Mouse (Mus musculus): ENCODE measurements around the gene Rbpms2. TPM values are rescaled to one million over a fixed set of nuclear protein-coding genes. Genes with fewer than 3 reads are reported as not detected.

Gene Rbpms2
- polyA plus RNA-seq (2014; fragmentation: Illumina TruSeq; extraction: RNeasy Lipid Tissue Mini Kit (QIAGEN cat#74804); ENCODE audit: low read depth, low replicate concordance), result 2.7 TPM

DNA sequence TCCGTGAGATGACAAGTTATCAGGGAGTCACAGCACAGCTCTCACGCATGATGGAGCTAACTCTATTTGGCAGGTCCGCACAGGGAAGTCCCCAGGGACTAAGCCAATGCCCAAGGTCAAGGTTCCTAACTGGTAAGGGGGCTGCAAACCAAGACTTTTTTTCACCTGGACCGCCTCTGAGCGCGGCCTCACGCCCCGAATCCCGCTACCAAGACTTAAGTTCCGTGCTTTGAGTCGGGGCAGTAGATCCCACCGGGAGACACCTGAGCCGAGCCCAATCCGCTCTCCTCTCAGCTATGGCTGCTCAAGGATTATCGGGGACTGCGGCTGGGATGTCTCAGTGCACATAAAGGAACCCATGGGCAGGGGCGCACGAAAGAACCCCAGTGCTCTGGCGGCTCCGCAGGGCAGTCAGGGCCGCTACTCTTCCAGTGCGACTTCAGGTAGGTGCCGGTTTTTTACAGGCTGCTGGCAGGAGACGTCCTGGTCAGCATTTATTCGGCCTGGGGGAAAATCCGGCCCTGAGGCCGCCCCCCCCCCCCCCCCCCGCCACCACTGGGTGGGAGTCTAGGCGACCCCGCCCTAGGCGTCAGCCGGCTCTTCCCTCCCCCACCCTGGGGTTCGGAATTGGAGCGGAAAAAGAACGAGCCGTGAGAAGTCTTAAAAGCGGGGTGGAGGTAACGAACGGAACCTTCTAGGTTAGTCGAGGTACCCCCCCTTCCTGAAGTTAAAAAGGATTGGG lies at the start of gene Rbpms2:
TSS of gene Rbpms2 (plus strand) at position 624 of the 742 bp plus-strand sequence.

DNA sequence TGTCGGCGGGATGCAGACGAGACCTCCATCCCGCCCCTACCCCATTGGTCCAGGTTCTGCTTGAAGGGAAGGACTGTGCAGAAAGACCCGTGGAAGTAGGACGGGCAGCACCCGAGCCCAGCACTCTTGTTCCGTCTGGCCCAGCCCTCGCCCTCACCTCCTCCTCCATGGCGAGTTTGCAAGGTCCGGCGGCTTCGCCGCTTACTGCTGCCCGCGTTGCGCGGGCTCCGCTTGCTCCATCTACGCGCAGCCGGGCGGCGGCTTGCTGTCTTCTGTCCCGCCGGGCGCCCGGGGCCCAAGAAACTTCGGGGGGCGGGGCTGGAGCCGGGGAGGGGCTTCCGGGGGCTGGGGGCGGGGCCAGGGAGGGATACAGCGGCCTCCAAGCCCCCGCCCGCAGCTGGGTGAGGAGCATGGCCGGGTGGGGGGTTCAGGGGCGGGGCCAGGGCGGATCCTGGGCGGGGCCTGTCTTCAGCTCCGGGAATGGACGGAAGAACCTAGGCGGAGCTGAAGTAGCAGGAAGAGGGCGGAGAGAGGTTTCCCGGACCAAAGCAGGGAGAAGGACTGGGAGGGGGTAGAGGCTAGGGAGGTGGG lies 49.6 kb upstream of the Rbpms2 start, which contains the start of gene Plekho2:
TSS of gene Plekho2 (minus strand) at position 260 of the 591 bp plus-strand sequence.

GRCm38 (mm10) chr9:65586406-65587269 lies 42.8 kb upstream of the Rbpms2 start, which contains the start of gene Pif1:
Gene Pif1, plus strand, starts transcription at chr9:65587160.

GRCm38 (mm10) chr9:65667701-65668100 lies 38.3 kb downstream of the Rbpms2 start, which contains the start of gene Oaz2:
Gene Oaz2, plus strand, starts transcription at chr9:65668001.

Other genes starting within 250 kb of the Rbpms2 start
- 0.21 TPM for gene Kbtbd13, start 238.0 kb upstream of the Rbpms2 start, polyA plus RNA-seq (2014; fragmentation: Illumina TruSeq; extraction: RNeasy Lipid Tissue Mini Kit (QIAGEN cat#74804); ENCODE audit: low read depth, low replicate concordance)
- 3.0 TPM for gene Rasl12, start 231.1 kb upstream of the Rbpms2 start, polyA plus RNA-seq (2014; fragmentation: Illumina TruSeq; extraction: RNeasy Lipid Tissue Mini Kit (QIAGEN cat#74804); ENCODE audit: low read depth, low replicate concordance)
- 0.34 TPM for gene Slc51b, start 206.7 kb upstream of the Rbpms2 start, polyA plus RNA-seq (2014; fragmentation: Illumina TruSeq; extraction: RNeasy Lipid Tissue Mini Kit (QIAGEN cat#74804); ENCODE audit: low read depth, low replicate concordance)
- gene Mtfmt, start 193.9 kb upstream of the Rbpms2 start, polyA plus RNA-seq (2014; fragmentation: Illumina TruSeq; extraction: RNeasy Lipid Tissue Mini Kit (QIAGEN cat#74804); ENCODE audit: low read depth, low replicate concordance), result 8.8 TPM
- gene Spg21, start 168.7 kb upstream of the Rbpms2 start, polyA plus RNA-seq (2014; fragmentation: Illumina TruSeq; extraction: RNeasy Lipid Tissue Mini Kit (QIAGEN cat#74804); ENCODE audit: low read depth, low replicate concordance), result 38.5 TPM
- not detected for gene Ankdd1a, start 109.5 kb upstream of the Rbpms2 start, polyA plus RNA-seq (2014; fragmentation: Illumina TruSeq; extraction: RNeasy Lipid Tissue Mini Kit (QIAGEN cat#74804); ENCODE audit: low read depth, low replicate concordance)
- 17.9 TPM for gene Plekho2, start 49.6 kb upstream of the Rbpms2 start, polyA plus RNA-seq (2014; fragmentation: Illumina TruSeq; extraction: RNeasy Lipid Tissue Mini Kit (QIAGEN cat#74804); ENCODE audit: low read depth, low replicate concordance)
- 0.28 TPM for gene Pif1, start 42.5 kb upstream of the Rbpms2 start, polyA plus RNA-seq (2014; fragmentation: Illumina TruSeq; extraction: RNeasy Lipid Tissue Mini Kit (QIAGEN cat#74804); ENCODE audit: low read depth, low replicate concordance)
- gene Oaz2, start 38.4 kb downstream of the Rbpms2 start, polyA plus RNA-seq (2014; fragmentation: Illumina TruSeq; extraction: RNeasy Lipid Tissue Mini Kit (QIAGEN cat#74804); ENCODE audit: low read depth, low replicate concordance), result 75.1 TPM
- gene Zfp609, start 197.9 kb downstream of the Rbpms2 start, polyA plus RNA-seq (2014; fragmentation: Illumina TruSeq; extraction: RNeasy Lipid Tissue Mini Kit (QIAGEN cat#74804); ENCODE audit: low read depth, low replicate concordance), result 11.2 TPM